Mouse (Mus musculus) forebrain, embryonic 13.5 days (tissue): ENCODE results near the gene Trp53i13. TPM values are rescaled to one million over a fixed set of nuclear protein-coding genes. Genes with fewer than 3 reads are reported as not detected.

Source experiments
- ATAC-seq: fragments of 200-750 bp; cut with Nextera tagmentation; 2 replicates; pipeline ENCODE4 v1.8.0; 2017
- H3K27ac ChIP-seq: fragments of 300-500 bp; sonication (generic); 2 replicates; pipeline ENCODE4 v1.5.1; 2015; ENCODE audit warnings: inconsistent platforms, mild to moderate bottlenecking, moderate library complexity
- H3K27me3 ChIP-seq: fragments of 300-500 bp; sonication (generic); 2 replicates; pipeline ENCODE4 v1.6.1; 2015; ENCODE audit warnings: mild to moderate bottlenecking, inconsistent platforms
- H3K36me3 ChIP-seq: fragments of 300-500 bp; sonication (generic); 2 replicates; pipeline ENCODE4 v1.6.1; 2015; ENCODE audit warnings: mild to moderate bottlenecking, inconsistent platforms; ENCODE audit not compliant: poor library complexity, severe bottlenecking
- H3K4me1 ChIP-seq: fragments of 300-500 bp; sonication (generic); 2 replicates; pipeline ENCODE4 v1.6.1; 2015; ENCODE audit warnings: inconsistent platforms
- H3K4me2 ChIP-seq: fragments of 300-500 bp; sonication (generic); 2 replicates; pipeline ENCODE4 v1.6.1; 2015; ENCODE audit warnings: inconsistent platforms, mild to moderate bottlenecking, moderate library complexity
- H3K4me3 ChIP-seq: fragments of 300-500 bp; sonication (generic); 2 replicates; pipeline ENCODE4 v1.5.1; 2015; ENCODE audit warnings: mild to moderate bottlenecking, inconsistent platforms
- H3K9ac ChIP-seq: fragments of 300-500 bp; sonication (generic); 2 replicates; pipeline ENCODE4 v1.6.1; 2015; ENCODE audit warnings: mild to moderate bottlenecking, inconsistent platforms
- H3K9me3 ChIP-seq: fragments of 300-500 bp; sonication (generic); replicated peaks from 2 replicates; pipeline ENCODE4 v1.6.1; 2016; ENCODE audit warnings: inconsistent platforms
- WGBS: fragments of 180-500 bp; shearing (Covaris S2); methylation state at CpG from one replicate; pipeline ENCODE4 v1.1.7; 2015; 5-methylcytosine and 5-hydroxymethylcytosine counted together
- polyA plus RNA-seq: library from polyadenylated mRNA; unstranded; fragments of >200 nt; fragmentation: Nextera tagmentation; extraction: Ambion mirVana; gene quantifications from 2 replicates; pipeline ENCODE4 v1.2.1, GENCODE M21; 2015

The Trp53i13 gene
- polyA plus RNA-seq, 1 experiment from 2014 or later = 19.7 TPM

GRCm38 (mm10) chr11:77465111-77465510 is 50.7 kb downstream of the Trp53i13 start:
- Histone ChIP-seq H3K4me1 (peaks cover 19% of the 10 kb centered on the region), H3K4me3 (no peak overlapping the region), H3K4me2 (no peak overlapping the region), H3K9me3 (no peaks in the 10 kb centered on the region), H3K9ac (no peak overlapping the region), H3K27ac (no peak overlapping the region), H3K36me3 (peaks cover 2% of the 10 kb centered on the region; the same call in 1 of the 2 replicates), H3K27me3 (peaks cover 74% of the 10 kb centered on the region)
- 39% methylated on average over 3 of the region's 3 CpGs for WGBS
- no peak for ATAC-seq

GRCm38 (mm10) chr11:77464684-77465083 is 51.1 kb downstream of the Trp53i13 start:
- no peak overlapping the region for H3K4me3 ChIP-seq
- peaks cover 19% of the 10 kb centered on the region for H3K4me1 ChIP-seq
- peaks cover 74% of the 10 kb centered on the region for H3K27me3 ChIP-seq
- no peak for ATAC-seq
- 0 out of 2 replicates have a peak, but pooled peaks cover 2% of the 10 kb centered on the region for H3K36me3 ChIP-seq
- WGBS = 62% methylated on average over 4 of the region's 4 CpGs
- H3K9me3 ChIP-seq = no peaks in the 10 kb centered on the region
- H3K9ac ChIP-seq = no peak overlapping the region
- H3K4me2 ChIP-seq = no peak overlapping the region
- no peak overlapping the region for H3K27ac ChIP-seq

- Histone ChIP-seq H3K4me1 (peaks cover 19% of the 10 kb centered on the region), H3K27me3 (peaks cover 74% of the 10 kb centered on the region), H3K27ac (no peak overlapping the region), H3K9ac (no peak overlapping the region), H3K9me3 (no peaks in the 10 kb centered on the region), H3K4me2 (no peak overlapping the region), H3K36me3 (peaks cover 5% of the 10 kb centered on the region; the same call in 1 of the 2 replicates), H3K4me3 (no peak overlapping the region)
- ATAC-seq = no peak
- WGBS = 74% methylated on average over 10 of the region's 10 CpGs
Measured at GRCm38 (mm10) chr11:77463786-77464185, 52.0 kb downstream of the Trp53i13 start.

- Histone ChIP-seq H3K4me1 (peaks cover 18% of the 10 kb centered on the region), H3K4me2 (peak overlapping the region; percentile 100), H3K36me3 (peaks cover 5% of the 10 kb centered on the region; the same call in 1 of the 2 replicates), H3K9me3 (no peaks in the 10 kb centered on the region), H3K4me3 (peak overlapping the region; percentile 55), H3K27ac (no peak overlapping the region), H3K9ac (peak overlapping the region; percentile 62; the same call in 1 of the 2 replicates), H3K27me3 (peaks cover 74% of the 10 kb centered on the region)
- 49% methylated on average over 8 of the region's 8 CpGs for WGBS
- ATAC-seq = no peak
Measured at GRCm38 (mm10) chr11:77463101-77463445, 52.7 kb downstream of the Trp53i13 start.

- H3K36me3 ChIP-seq = peaks cover 8% of the 10 kb centered on the region
- under 1% methylated on average over 68 of the region's 73 CpGs for WGBS
- peak within 1 kb of the TSS; percentile 55 for H3K4me3 ChIP-seq
- peaks cover 69% of the 10 kb centered on the region for H3K27me3 ChIP-seq
- peak within 1 kb of the TSS; percentile 62 for H3K9ac ChIP-seq
- H3K4me2 ChIP-seq = peak within 1 kb of the TSS; percentile 100
- peaks cover 13% of the 10 kb centered on the region for H3K4me1 ChIP-seq
- H3K27ac ChIP-seq = no peak within 1 kb of the TSS
- ATAC-seq = peak; percentile 28; the same call in 1 of the 2 replicates
- no peaks in the 10 kb centered on the region for H3K9me3 ChIP-seq
Measured at GRCm38 (mm10) chr11:77462283-77463100, 53.3 kb downstream of the Trp53i13 start, which contains the start of gene Coro6. TSS of gene Coro6 (plus strand) at chr11:77462411.

GRCm38 (mm10) chr11:77461856-77462255 is 53.9 kb downstream of the Trp53i13 start:
- peak overlapping the region; percentile 100 for H3K4me2 ChIP-seq
- H3K9me3 ChIP-seq = no peaks in the 10 kb centered on the region
- H3K27me3 ChIP-seq = peaks cover 63% of the 10 kb centered on the region
- peaks cover 8% of the 10 kb centered on the region for H3K36me3 ChIP-seq
- peaks cover 13% of the 10 kb centered on the region for H3K4me1 ChIP-seq
- peak overlapping the region; percentile 55 for H3K4me3 ChIP-seq
- no peak overlapping the region for H3K27ac ChIP-seq
- H3K9ac ChIP-seq = peak overlapping the region; percentile 62
- no peak for ATAC-seq
- 4% methylated on average over 6 of the region's 6 CpGs for WGBS

Other genes starting within 250 kb of the Trp53i13 start
- gene Coro6, start 53.6 kb downstream of the Trp53i13 start, polyA plus RNA-seq = 0.05 and 0.11 TPM in 2 replicates
- 18.0 and 18.7 TPM in 2 replicates for gene Ankrd13b, start 26.3 kb downstream of the Trp53i13 start, polyA plus RNA-seq
- 12.9 and 14.6 TPM in 2 replicates for gene Git1, start 22.4 kb downstream of the Trp53i13 start, polyA plus RNA-seq
- 3.0 and 3.8 TPM in 2 replicates for gene Abhd15, start 859 bp downstream of the Trp53i13 start, polyA plus RNA-seq
- gene Gm10392, start 3.2 kb upstream of the Trp53i13 start, polyA plus RNA-seq = 0.12 and 0.16 TPM in 2 replicates
- 25.8 and 28.5 TPM in 2 replicates for gene Taok1, start 91.8 kb upstream of the Trp53i13 start, polyA plus RNA-seq
- gene Nufip2, start 170.2 kb upstream of the Trp53i13 start, polyA plus RNA-seq = 4.3 and 5.0 TPM in 2 replicates
- gene Cryba1, start 209.3 kb upstream of the Trp53i13 start, polyA plus RNA-seq = 0.76 and 1.7 TPM in 2 replicates
- 38.2 and 48.1 TPM in 2 replicates for gene Myo18a, start 247.3 kb upstream of the Trp53i13 start, polyA plus RNA-seq